Mouse (Mus musculus) bone marrow macrophage, adult 2 months (primary cell): ENCODE measurements at regions not wholly inside any gene's neighbourhood (a gene's known extent, or its start where the extent isn't known, plus 50 kb on each side); places are given as distances from the start of the nearest gene placed in this dataset.
"Not testable (repeated sequence)": the region's sequence is repeated elsewhere in the genome, so short reads cannot be mapped to it uniquely, and the experiment has no call there.

Experiments used
- H3K27ac ChIP-seq: 2 replicates; pipeline ENCODE4 v1.5.1; 2012; ENCODE audit warnings: low read depth, low read length; ENCODE audit not compliant: insufficient read depth
- H3K4me1 ChIP-seq: 2 replicates; pipeline ENCODE4 v1.6.1; 2012; ENCODE audit warnings: low read length; ENCODE audit not compliant: control insufficient read depth, insufficient read depth
- H3K4me3 ChIP-seq: 2 replicates; pipeline ENCODE4 v1.5.1; 2012; ENCODE audit warnings: mild to moderate bottlenecking, low read length, moderate library complexity; ENCODE audit not compliant: insufficient read depth
- CTCF ChIP-seq: IDR thresholded peaks from 2 replicates; pipeline ENCODE4 v1.5.1; 2012; ENCODE audit warnings: low read depth, mild to moderate bottlenecking, low read length, moderate library complexity
- POLR2A ChIP-seq: IDR thresholded peaks from 2 replicates; pipeline ENCODE4 v1.6.1; 2012; ENCODE audit warnings: mild to moderate bottlenecking, low read depth, low read length, borderline replicate concordance

- Histone ChIP-seq H3K4me3 (no peak overlapping the region), H3K4me1 (no peaks in the 10 kb centered on the region), H3K27ac (no peak overlapping the region)
- no peak for TF ChIP-seq POLR2A
- TF ChIP-seq CTCF = no peak
These were observed 411.0 kb upstream of the Cdh5 start for GRCm38 (mm10) chr8:103690438-103690837.

GRCm38 (mm10) chr8:103693531-103693930, 407.9 kb upstream of the Cdh5 start:
- H3K4me1 ChIP-seq = no peaks in the 10 kb centered on the region
- no peak overlapping the region for H3K27ac ChIP-seq
- TF ChIP-seq POLR2A = no peak
- no peak for TF ChIP-seq CTCF
- H3K4me3 ChIP-seq = no peak overlapping the region

GRCm38 (mm10) chr8:103694331-103694891, 407.0 kb upstream of the Cdh5 start:
- H3K4me3 ChIP-seq = no peak overlapping the region
- TF ChIP-seq POLR2A (no peak), CTCF (no peak)
- H3K27ac ChIP-seq = no peak overlapping the region
- no peaks in the 10 kb centered on the region for H3K4me1 ChIP-seq

DNA sequence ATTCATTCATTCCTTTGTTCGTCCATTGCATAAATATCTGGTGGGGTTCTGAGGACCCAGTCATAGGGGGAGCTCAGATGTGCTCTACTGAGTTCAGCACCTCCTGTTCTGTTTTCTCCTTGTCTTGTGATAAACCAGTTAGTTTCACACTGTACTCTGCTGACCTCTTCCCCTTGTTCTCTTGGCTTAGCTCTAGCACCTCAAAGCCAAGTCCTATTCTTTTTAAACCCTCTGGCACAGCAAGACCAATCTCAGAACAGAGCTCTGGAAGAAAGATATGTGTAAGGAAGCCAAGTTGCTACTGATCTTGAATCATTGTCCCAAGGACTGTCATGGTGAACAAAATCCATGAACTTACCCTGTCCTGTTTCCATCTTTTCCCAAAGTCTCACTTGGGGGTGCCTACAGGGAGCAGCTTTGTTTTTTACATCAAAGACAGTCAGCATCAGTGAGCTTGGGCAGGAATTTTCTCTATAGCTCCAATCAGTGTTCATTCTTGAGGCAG, 402.4 kb upstream of the Cdh5 start:
- no peak overlapping the region for H3K4me3 ChIP-seq
- H3K27ac ChIP-seq = no peak overlapping the region
- TF ChIP-seq CTCF (no peak), POLR2A (no peak)
- no peaks in the 10 kb centered on the region for H3K4me1 ChIP-seq

DNA sequence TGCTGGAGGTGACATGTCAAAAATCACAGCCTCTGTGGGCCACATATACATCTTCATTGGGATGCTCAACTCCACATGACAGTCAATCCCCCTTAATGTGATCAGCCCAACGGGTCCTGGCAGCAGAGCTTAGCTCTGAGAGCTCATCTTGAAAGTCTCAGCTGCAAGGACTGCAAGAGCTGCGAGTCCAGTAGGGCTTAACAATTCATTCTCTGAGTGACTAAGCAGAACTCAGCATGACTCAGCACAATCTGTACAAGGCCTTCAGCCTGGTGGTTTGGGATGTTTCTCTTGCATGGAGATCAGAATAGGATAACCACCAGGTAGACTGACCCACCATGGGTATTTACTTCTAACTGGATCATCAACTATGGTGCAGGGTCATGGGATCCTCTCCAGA, 399.2 kb upstream of the Cdh5 start:
- no peak overlapping the region for H3K4me3 ChIP-seq
- no peaks in the 10 kb centered on the region for H3K4me1 ChIP-seq
- H3K27ac ChIP-seq = no peak overlapping the region
- TF ChIP-seq POLR2A = no peak
- TF ChIP-seq CTCF = no peak

DNA sequence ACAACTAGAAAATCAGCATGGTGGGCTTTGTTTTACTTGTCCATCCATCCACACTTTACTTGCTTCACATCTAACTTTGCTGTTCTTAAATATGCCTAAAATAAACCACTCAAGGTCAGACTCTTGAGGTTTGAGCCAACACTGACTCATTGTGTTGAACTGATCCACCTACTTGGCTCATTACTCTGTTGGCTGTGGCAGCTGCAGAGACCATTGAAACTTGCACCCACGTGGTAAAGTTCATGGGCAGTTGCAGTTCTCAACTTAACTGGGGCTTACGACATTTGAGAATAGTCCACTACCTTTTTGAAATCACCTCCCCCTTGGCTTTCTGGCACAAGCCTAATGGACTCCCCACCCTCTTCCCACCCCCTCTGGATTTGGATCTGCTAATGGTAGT, 395.3 kb upstream of the Cdh5 start:
- Histone ChIP-seq H3K27ac (no peak overlapping the region), H3K4me3 (no peak overlapping the region), H3K4me1 (no peaks in the 10 kb centered on the region)
- no peak for TF ChIP-seq CTCF
- no peak for TF ChIP-seq POLR2A

DNA sequence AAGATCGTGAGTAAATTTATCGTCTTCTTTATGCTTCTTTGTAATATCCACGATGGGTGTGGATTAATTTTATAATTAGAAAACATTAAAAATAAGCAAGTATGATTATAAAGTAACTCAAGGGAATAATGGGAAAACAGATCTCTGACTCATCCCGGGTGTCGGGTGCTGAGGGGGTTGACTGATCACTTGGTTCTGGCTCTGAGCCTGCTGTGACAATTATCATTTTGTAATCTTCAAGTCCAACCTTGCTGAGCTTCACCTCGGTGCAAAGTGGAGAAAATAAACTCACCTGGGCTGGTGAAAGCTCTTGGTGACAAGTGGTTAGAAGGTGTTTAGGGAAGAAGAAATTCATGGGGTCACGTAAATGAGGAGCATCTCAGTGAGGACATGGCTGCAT, 390.6 kb upstream of the Cdh5 start:
- H3K27ac ChIP-seq, H3K4me1 ChIP-seq: not testable (repeated sequence)

DNA sequence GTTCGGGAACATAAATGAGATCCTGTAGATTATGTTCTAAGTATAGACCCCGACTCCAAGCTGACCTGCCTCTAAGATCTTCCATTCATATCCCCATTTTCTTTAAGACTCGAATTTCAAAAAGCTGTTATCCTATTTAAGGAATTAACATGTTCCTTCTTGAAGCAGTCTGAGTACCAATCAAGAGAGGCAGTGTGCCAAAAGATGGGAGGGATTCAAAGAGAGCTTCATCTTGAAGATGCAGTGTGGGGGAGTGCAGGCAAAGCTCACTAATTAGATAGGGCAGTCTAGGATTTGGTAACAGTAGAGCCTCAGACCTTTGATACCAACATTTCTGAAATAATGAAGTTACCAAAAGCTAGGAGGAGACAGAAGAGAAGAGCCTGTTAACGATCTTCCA, 383.7 kb upstream of the Cdh5 start:
- Histone ChIP-seq H3K27ac (no peak overlapping the region), H3K4me1 (no peaks in the 10 kb centered on the region), H3K4me3 (no peak overlapping the region)
- TF ChIP-seq CTCF (no peak), POLR2A (no peak)

More for the DNA sequence above, 390.6 kb upstream of the Cdh5 start:
- H3K4me3 ChIP-seq = not testable (repeated sequence)

DNA sequence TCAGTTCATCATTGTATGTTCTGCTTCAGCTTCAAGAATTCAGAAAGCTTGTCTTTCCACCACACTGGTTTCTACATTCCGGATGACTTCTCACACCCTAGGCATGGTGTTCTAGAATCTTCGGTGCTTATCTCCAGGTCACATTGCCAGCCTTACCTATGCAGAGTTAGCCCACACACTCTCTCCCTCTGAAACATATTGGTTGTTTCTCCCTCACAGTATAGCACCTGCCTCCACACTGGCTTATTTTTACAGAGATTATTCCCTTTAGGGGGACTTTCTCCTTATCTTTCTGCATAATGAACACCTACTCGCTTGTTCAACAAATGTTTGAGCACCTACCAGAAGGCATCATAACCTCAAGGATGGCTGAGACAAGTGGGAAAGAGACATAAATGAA, 368.0 kb upstream of the Cdh5 start:
- no peaks in the 10 kb centered on the region for H3K4me1 ChIP-seq
- no peak overlapping the region for H3K4me3 ChIP-seq
- H3K27ac ChIP-seq = no peak overlapping the region
- TF ChIP-seq CTCF (no peak), POLR2A (no peak)

- TF ChIP-seq CTCF (no peak), POLR2A (no peak)
- Histone ChIP-seq H3K4me3 (no peak overlapping the region), H3K27ac (no peak overlapping the region), H3K4me1 (no peaks in the 10 kb centered on the region)
These were observed 363.1 kb upstream of the Cdh5 start for GRCm38 (mm10) chr8:103738330-103738729.

- Histone ChIP-seq H3K4me1 (no peaks in the 10 kb centered on the region), H3K27ac (no peak overlapping the region), H3K4me3 (no peak overlapping the region)
- TF ChIP-seq POLR2A = no peak
- TF ChIP-seq CTCF = no peak
These were observed 360.0 kb upstream of the Cdh5 start for GRCm38 (mm10) chr8:103741395-103741794.
